Comparison of ENCODE assay signal across 7 mouse cellular contexts in the genomic region with DNA sequence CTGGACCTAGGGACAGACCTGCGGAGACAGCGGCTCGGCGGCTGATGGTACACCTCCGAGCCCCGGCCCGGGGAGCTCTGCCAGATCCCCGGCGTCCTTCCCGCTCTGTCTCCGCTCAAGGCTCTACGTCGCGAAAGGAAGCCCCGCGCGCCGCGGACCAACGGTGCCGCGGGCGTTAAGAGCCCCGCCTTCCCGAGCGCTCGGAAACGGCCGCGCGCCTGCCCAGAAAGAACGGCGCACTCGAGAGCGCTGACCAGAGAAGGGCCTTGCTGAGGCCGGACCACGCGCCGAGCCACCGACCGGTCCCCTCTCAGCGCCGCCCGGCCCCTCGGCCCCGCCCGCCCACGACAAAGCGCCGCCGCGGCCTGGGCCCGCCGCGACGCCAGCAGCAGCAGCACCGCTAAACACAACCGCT. TPM values are rescaled to one million over a fixed set of nuclear protein-coding genes. Genes with fewer than 3 reads are reported as not detected.
DNase-seq lines count a peak whose midpoint lies in the region; ATAC-seq and TF ChIP-seq lines count a peak whose summit lies in the region.

No protein-coding gene starts in this region.

- 0% methylated on average over 28 of the region's 58 CpGs for WGBS in embryonic facial prominence, embryonic 14.5 days
- WGBS in intestine, embryonic 16.5 days: under 1% methylated on average over 38 of the region's 58 CpGs
- 0% methylated on average over 40 of the region's 58 CpGs for WGBS in midbrain, embryonic 16.5 days

- TF ChIP-seq CTCF in Patski (IDR thresholded peaks at IDR 0.05): no peak

- H3K4me3 ChIP-seq in embryonic facial prominence, embryonic 14.5 days (ENCODE audit: low read depth, low read length): peak overlapping the region; percentile 95
- H3K4me3 ChIP-seq in intestine, embryonic 16.5 days (ENCODE audit: low read length): peak overlapping the region; percentile 87
- peak overlapping the region; percentile 94 for H3K4me3 ChIP-seq in midbrain, embryonic 16.5 days (ENCODE audit: low read depth, low read length)

- CTCF ChIA-PET in Patski (lab: Charles Lee): no interaction called here

- H3K4me1 ChIP-seq in embryonic facial prominence, embryonic 14.5 days (ENCODE audit: control insufficient read depth, insufficient read depth, low read length): peaks cover 12% of the 10 kb centered on the region
- H3K4me1 ChIP-seq in intestine, embryonic 16.5 days (ENCODE audit: control insufficient read depth, insufficient read depth, low read length): peaks cover 16% of the 10 kb centered on the region
- peaks cover 20% of the 10 kb centered on the region for H3K4me1 ChIP-seq in midbrain, embryonic 16.5 days (ENCODE audit: control insufficient read depth, insufficient read depth, low read length)

- H3K27me3 ChIP-seq in Patski: no peaks in the 10 kb centered on the region
- no peaks in the 10 kb centered on the region for H3K27me3 ChIP-seq in embryonic facial prominence, embryonic 14.5 days (replicated peaks; ENCODE audit: control insufficient read depth, insufficient read depth, low read length)
- no peaks in the 10 kb centered on the region for H3K27me3 ChIP-seq in intestine, embryonic 16.5 days (replicated peaks; ENCODE audit: control insufficient read depth, insufficient read depth, low read length)
- H3K27me3 ChIP-seq in midbrain, embryonic 16.5 days (ENCODE audit: control insufficient read depth, insufficient read depth, low read depth, low read length): no peaks in the 10 kb centered on the region

- in situ Hi-C loops in Patski (cut with MboI; ENCODE audit: low pct_unique_long_range_greater_than_20kb): loop anchor here (25.0 kb wide), 1 partner anchor 283 kb away; no protein-coding TSS in a partner anchor

- no peaks in the 10 kb centered on the region for H3K9me3 ChIP-seq in embryonic facial prominence, embryonic 14.5 days (ENCODE audit: control insufficient read depth, low read length)
- H3K9me3 ChIP-seq in intestine, embryonic 16.5 days (ENCODE audit: control insufficient read depth, low read length): no peaks in the 10 kb centered on the region
- no peaks in the 10 kb centered on the region for H3K9me3 ChIP-seq in midbrain, embryonic 16.5 days (replicated peaks; ENCODE audit: control insufficient read depth, low read length, poor library complexity, severe bottlenecking)

- H3K36me3 ChIP-seq in embryonic facial prominence, embryonic 14.5 days (ENCODE audit: control insufficient read depth, insufficient read depth, low read length): peaks cover 29% of the 10 kb centered on the region
- H3K36me3 ChIP-seq in intestine, embryonic 16.5 days (ENCODE audit: control insufficient read depth, insufficient read depth, low read length): peaks cover 16% of the 10 kb centered on the region
- peaks cover 9% of the 10 kb centered on the region for H3K36me3 ChIP-seq in midbrain, embryonic 16.5 days (ENCODE audit: control insufficient read depth, insufficient read depth, low read length)

- POLR2A ChIA-PET in Patski (lab: Charles Lee): interaction anchor here (0.7 to 1.7 kb wide), 3 partner anchors 10 to 117 kb away, joined by 3 to 4 read pairs (median 3); no protein-coding TSS in a partner anchor

- DNase-seq in kidney, postnatal 10 days: peak; percentile 79
- no peak for DNase-seq in kidney, postnatal 25 days
- no peak for DNase-seq in Patski (ENCODE audit: low read depth, low spot score)
- DNase-seq in embryonic facial prominence, embryonic 14.5 days (ENCODE audit: low spot score): peak; percentile 53
- no peak for DNase-seq in gastrocnemius, postnatal 4 days (ENCODE audit: low spot score in 2 of 2)

- ATAC-seq in Patski: peak; percentile 61
- ATAC-seq in embryonic facial prominence, embryonic 14.5 days (ENCODE audit: low read depth): peak; percentile 45
- peak; percentile 71 for ATAC-seq in intestine, embryonic 16.5 days
- peak; percentile 71 for ATAC-seq in midbrain, embryonic 16.5 days

- peak overlapping the region; percentile 92 for H3K9ac ChIP-seq in embryonic facial prominence, embryonic 14.5 days (ENCODE audit: low read depth, low read length)
- H3K9ac ChIP-seq in intestine, embryonic 16.5 days (ENCODE audit: low read depth, low read length): peak overlapping the region; percentile 93
- peak overlapping the region; percentile 90 for H3K9ac ChIP-seq in midbrain, embryonic 16.5 days (ENCODE audit: low read depth, low read length)

- peak overlapping the region; percentile 70 for H3K4me2 ChIP-seq in embryonic facial prominence, embryonic 14.5 days (ENCODE audit: low read depth, low read length)
- H3K4me2 ChIP-seq in intestine, embryonic 16.5 days (ENCODE audit: low read depth, low read length): peak overlapping the region; percentile 67
- peak overlapping the region; percentile 76 for H3K4me2 ChIP-seq in midbrain, embryonic 16.5 days (ENCODE audit: low read length)

- H3K27ac ChIP-seq in embryonic facial prominence, embryonic 14.5 days (replicated peaks; ENCODE audit: low read depth, low read length): peak overlapping the region; percentile 97
- peak overlapping the region; percentile 97 for H3K27ac ChIP-seq in intestine, embryonic 16.5 days (ENCODE audit: low read length)
- H3K27ac ChIP-seq in midbrain, embryonic 16.5 days (ENCODE audit: low read length): peak overlapping the region; percentile 93

RNA-seq across cellular contexts. Expression of a gene that starts 0.5 kb away (rescaled TPM):
- polyA plus RNA-seq in Patski (2021): 49.4 TPM
- polyA plus RNA-seq in embryonic facial prominence, embryonic 14.5 days (2014; fragmentation: Nextera tagmentation; extraction: Ambion mirVana): 35.6 and 36.0 TPM in 2 replicates
- 30.8 and 37.2 TPM in 2 replicates for polyA plus RNA-seq in intestine, embryonic 16.5 days (2015; fragmentation: Nextera tagmentation; extraction: Ambion mirVana)
- polyA plus RNA-seq in midbrain, embryonic 16.5 days (2015; fragmentation: Nextera tagmentation; extraction: Ambion mirVana): 51.6 and 52.6 TPM in 2 replicates
- 10 to 100 TPM; 68.4 to 78.0 TPM for total RNA-seq in gastrocnemius, postnatal 4 days (2021)

RNA-seq across cellular contexts. Expression of a gene that starts 10.4 kb away (rescaled TPM):
- polyA plus RNA-seq in Patski (2021): 59.2 TPM
- 20.8 and 23.1 TPM in 2 replicates for polyA plus RNA-seq in embryonic facial prominence, embryonic 14.5 days (2014; fragmentation: Nextera tagmentation; extraction: Ambion mirVana)
- polyA plus RNA-seq in intestine, embryonic 16.5 days (2015; fragmentation: Nextera tagmentation; extraction: Ambion mirVana): 66.8 and 67.0 TPM in 2 replicates
- 18.2 and 18.6 TPM in 2 replicates for polyA plus RNA-seq in midbrain, embryonic 16.5 days (2015; fragmentation: Nextera tagmentation; extraction: Ambion mirVana)
- 10 to 100 TPM; 17.1 to 19.4 TPM for total RNA-seq in gastrocnemius, postnatal 4 days (2021)

RNA-seq across cellular contexts. Expression of a gene that starts 39.9 kb away (rescaled TPM):
- polyA plus RNA-seq in Patski (2021): 63.7 TPM
- 25.9 and 29.9 TPM in 2 replicates for polyA plus RNA-seq in embryonic facial prominence, embryonic 14.5 days (2014; fragmentation: Nextera tagmentation; extraction: Ambion mirVana)
- 7.0 and 8.4 TPM in 2 replicates for polyA plus RNA-seq in intestine, embryonic 16.5 days (2015; fragmentation: Nextera tagmentation; extraction: Ambion mirVana)
- 29.9 and 31.5 TPM in 2 replicates for polyA plus RNA-seq in midbrain, embryonic 16.5 days (2015; fragmentation: Nextera tagmentation; extraction: Ambion mirVana)
- total RNA-seq in gastrocnemius, postnatal 4 days (2021): 10 to 100 TPM; 34.5 to 34.7 TPM

Comparison
In these comparisons a context has a peak if more than half of its experiments do, and no peak if none do; other contexts are left out.
1. DNase-seq: peak in kidney, postnatal 10 days (single experiment) and embryonic facial prominence, embryonic 14.5 days (single experiment); none in kidney, postnatal 25 days (0 of 2), Patski (single experiment) and gastrocnemius, postnatal 4 days (0 of 2).
2. Peak in every context shown above with its lines, with median percentiles within 50 percentile points of each other: ATAC-seq, H3K27ac ChIP-seq, H3K4me2 ChIP-seq, H3K4me3 ChIP-seq and H3K9ac ChIP-seq.